Mouse (Mus musculus): ENCODE measurements around the gene Timm17a. TPM values are rescaled to one million over a fixed set of nuclear protein-coding genes. Genes with fewer than 3 reads are reported as not detected.

The Timm17a gene
- polyA plus RNA-seq, 1 experiment from 2014 or later = 188 TPM

- 51% methylated on average over 2 of the region's 3 CpGs for WGBS
- no peaks in the 10 kb centered on the region for H3K9me3 ChIP-seq
- no peak overlapping the region for H3K4me2 ChIP-seq
- H3K27ac ChIP-seq = peak overlapping the region; percentile 63
- H3K27me3 ChIP-seq (replicated peaks) = no peaks in the 10 kb centered on the region
- H3K9ac ChIP-seq = no peak overlapping the region
- no peak overlapping the region for H3K4me3 ChIP-seq (replicated peaks)
- ATAC-seq (ENCODE audit: insufficient read depth, low FRiP score, low read depth) = peak; percentile 92
- H3K4me1 ChIP-seq = 0 out of 2 replicates have a peak, but pooled peaks cover 3% of the 10 kb centered on the region
- no peaks in the 10 kb centered on the region for H3K36me3 ChIP-seq
Measured at GRCm38 (mm10) chr1:135250706-135251105, 62.9 kb downstream of the Timm17a start.

- Histone ChIP-seq H3K9me3 (no peaks in the 10 kb centered on the region), H3K9ac (no peak overlapping the region), H3K27ac (peak overlapping the region; percentile 82), H3K4me1 (0 out of 2 replicates have a peak, but pooled peaks cover 3% of the 10 kb centered on the region), H3K4me3 (replicated peaks) (peak overlapping the region; percentile 14; the same call in 1 of the 2 replicates), H3K27me3 (replicated peaks) (no peaks in the 10 kb centered on the region), H3K4me2 (peak overlapping the region; percentile 41), H3K36me3 (no peaks in the 10 kb centered on the region)
- ATAC-seq (ENCODE audit: insufficient read depth, low FRiP score, low read depth) = peak; percentile 61; the same call in 1 of the 2 replicates
- WGBS = 10% methylated on average over 15 of the region's 15 CpGs
Measured at GRCm38 (mm10) chr1:135248434-135248850, 65.1 kb downstream of the Timm17a start.

Other genes starting within 250 kb of the Timm17a start
- 1.6 and 1.8 TPM in 2 replicates for gene Lgr6, start 208.5 kb downstream of the Timm17a start, polyA plus RNA-seq (2015; fragmentation: Nextera tagmentation; extraction: Ambion mirVana)
- gene Ptpn7, start 181.1 kb downstream of the Timm17a start, polyA plus RNA-seq (2015; fragmentation: Nextera tagmentation; extraction: Ambion mirVana) = 2.4 and 3.3 TPM in 2 replicates
- 54.9 and 55.4 TPM in 2 replicates for gene Arl8a, start 167.0 kb downstream of the Timm17a start, polyA plus RNA-seq (2015; fragmentation: Nextera tagmentation; extraction: Ambion mirVana)
- 0.35 and 0.78 TPM in 2 replicates for gene Gpr37l1, start 146.1 kb downstream of the Timm17a start, polyA plus RNA-seq (2015; fragmentation: Nextera tagmentation; extraction: Ambion mirVana)
- 131 and 134 TPM in 2 replicates for gene Elf3, start 55.2 kb downstream of the Timm17a start, polyA plus RNA-seq (2015; fragmentation: Nextera tagmentation; extraction: Ambion mirVana)
- gene Rnpep, start 29.7 kb downstream of the Timm17a start, polyA plus RNA-seq (2015; fragmentation: Nextera tagmentation; extraction: Ambion mirVana) = 132 and 141 TPM in 2 replicates
- 13.0 and 14.0 TPM in 2 replicates for gene Lmod1, start 11.0 kb upstream of the Timm17a start, polyA plus RNA-seq (2015; fragmentation: Nextera tagmentation; extraction: Ambion mirVana)
- 42.3 and 44.1 TPM in 2 replicates for gene Shisa4, start 61.5 kb upstream of the Timm17a start, polyA plus RNA-seq (2015; fragmentation: Nextera tagmentation; extraction: Ambion mirVana)
- 88.7 and 96.5 TPM in 2 replicates for gene Ipo9, start 116.7 kb upstream of the Timm17a start, polyA plus RNA-seq (2015; fragmentation: Nextera tagmentation; extraction: Ambion mirVana)

Data from stomach, embryonic 15.5 days (tissue).